Mouse (Mus musculus): ENCODE data around the gene Cdt1. TPM values are rescaled to one million over a fixed set of nuclear protein-coding genes. Genes with fewer than 3 reads are reported as not detected.
"Not testable (repeated sequence)": the region's sequence is repeated elsewhere in the genome, so short reads cannot be mapped to it uniquely, and the experiment has no call there.

Gene Cdt1
- polyA plus RNA-seq, 1 experiment from 2014 or later: 39.6 TPM

GRCm38 (mm10) chr8:122566766-122567165 is 1.0 kb upstream of the Cdt1 start:
- Histone ChIP-seq H3K9ac (peak overlapping the region; percentile 96), H3K4me1 (peaks cover 29% of the 10 kb centered on the region), H3K4me2 (peak overlapping the region; percentile 84), H3K27me3 (no peaks in the 10 kb centered on the region), H3K27ac (peak overlapping the region; percentile 95), H3K9me3 (no peaks in the 10 kb centered on the region), H3K4me3 (peak overlapping the region; percentile 87), H3K36me3 (peaks cover 26% of the 10 kb centered on the region)
- no peak for ATAC-seq (ENCODE audit: insufficient number of reproducible peaks, insufficient read depth, low FRiP score, low TSS enrichment, low read depth)
- 28% methylated on average over 6 of the region's 6 CpGs for WGBS

DNA sequence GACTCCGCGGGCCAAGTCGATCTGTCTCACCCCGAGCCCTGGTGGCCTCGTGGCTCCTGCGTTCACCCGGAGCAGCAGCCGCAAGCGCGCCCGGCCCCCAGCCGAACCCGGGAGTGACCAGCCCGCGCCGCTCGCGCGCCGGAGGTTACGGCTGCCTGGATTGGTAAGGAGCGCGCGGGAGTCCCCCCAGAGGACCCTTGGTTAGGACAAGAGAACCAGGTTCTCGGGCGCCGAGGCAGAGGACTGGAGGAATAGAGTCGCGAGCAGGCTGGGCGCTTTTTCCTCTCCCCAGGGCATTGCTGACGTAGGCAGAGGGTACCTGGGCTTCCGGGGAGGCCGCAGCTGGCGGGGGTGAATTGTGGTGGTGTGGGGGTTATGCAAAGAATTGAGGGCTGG is 292 bp downstream of the Cdt1 start:
- WGBS: under 1% methylated on average over 34 of the region's 34 CpGs
- peak overlapping the region; percentile 84 for H3K4me2 ChIP-seq
- H3K27me3 ChIP-seq: no peaks in the 10 kb centered on the region
- peak overlapping the region; percentile 96 for H3K9ac ChIP-seq
- H3K4me1 ChIP-seq: peaks cover 29% of the 10 kb centered on the region
- peak overlapping the region; percentile 87 for H3K4me3 ChIP-seq
- H3K9me3 ChIP-seq: no peaks in the 10 kb centered on the region
- peaks cover 39% of the 10 kb centered on the region for H3K36me3 ChIP-seq
- peak; percentile 1; the same call in 1 of the 2 replicates for ATAC-seq (ENCODE audit: insufficient number of reproducible peaks, insufficient read depth, low FRiP score, low TSS enrichment, low read depth)
- peak overlapping the region; percentile 95 for H3K27ac ChIP-seq

DNA sequence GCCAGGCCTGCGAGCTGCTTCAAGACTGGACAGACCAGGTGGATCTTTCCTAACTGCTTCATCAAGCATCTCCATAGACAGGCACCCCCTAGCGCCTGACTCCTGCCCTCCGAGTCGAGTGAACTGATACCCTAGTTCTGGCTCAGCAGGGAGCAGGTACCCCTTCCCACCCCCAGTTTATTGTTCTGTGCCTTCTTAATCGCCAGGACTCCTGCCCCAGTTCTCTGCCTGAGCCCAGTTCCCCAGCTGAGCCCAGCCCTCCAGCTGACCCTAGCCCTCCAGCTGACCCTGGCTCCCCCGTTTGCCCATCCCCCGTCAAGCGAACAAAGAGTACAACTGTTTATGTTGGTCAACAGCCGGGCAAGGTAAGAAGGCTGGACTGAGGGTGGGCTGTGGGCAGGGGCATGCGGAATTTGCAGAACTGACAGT is 1.1 kb downstream of the Cdt1 start:
- H3K4me2 ChIP-seq: peak overlapping the region; percentile 84
- WGBS: 8% methylated on average over 10 of the region's 10 CpGs
- no peaks in the 10 kb centered on the region for H3K9me3 ChIP-seq
- no peak for ATAC-seq (ENCODE audit: insufficient number of reproducible peaks, insufficient read depth, low FRiP score, low TSS enrichment, low read depth)
- H3K4me3 ChIP-seq: peak overlapping the region; percentile 87
- H3K27ac ChIP-seq: peak overlapping the region; percentile 7; the same call in 1 of the 2 replicates
- peaks cover 47% of the 10 kb centered on the region for H3K36me3 ChIP-seq
- H3K4me1 ChIP-seq: peaks cover 29% of the 10 kb centered on the region
- peak overlapping the region; percentile 96 for H3K9ac ChIP-seq
- H3K27me3 ChIP-seq: no peaks in the 10 kb centered on the region

- Histone ChIP-seq H3K9me3 (no peaks in the 10 kb centered on the region), H3K9ac (peak overlapping the region; percentile 96), H3K27me3 (no peaks in the 10 kb centered on the region), H3K4me2 (peak overlapping the region; percentile 84), H3K36me3 (peaks cover 52% of the 10 kb centered on the region), H3K4me1 (peaks cover 30% of the 10 kb centered on the region), H3K27ac (peak overlapping the region; percentile 7; the same call in 1 of the 2 replicates), H3K4me3 (peak overlapping the region; percentile 87)
- WGBS: 59% methylated on average over 9 of the region's 9 CpGs
- no peak for ATAC-seq (ENCODE audit: insufficient number of reproducible peaks, insufficient read depth, low FRiP score, low TSS enrichment, low read depth)
Measured at GRCm38 (mm10) chr8:122569329-122569728, 1.5 kb downstream of the Cdt1 start.

DNA sequence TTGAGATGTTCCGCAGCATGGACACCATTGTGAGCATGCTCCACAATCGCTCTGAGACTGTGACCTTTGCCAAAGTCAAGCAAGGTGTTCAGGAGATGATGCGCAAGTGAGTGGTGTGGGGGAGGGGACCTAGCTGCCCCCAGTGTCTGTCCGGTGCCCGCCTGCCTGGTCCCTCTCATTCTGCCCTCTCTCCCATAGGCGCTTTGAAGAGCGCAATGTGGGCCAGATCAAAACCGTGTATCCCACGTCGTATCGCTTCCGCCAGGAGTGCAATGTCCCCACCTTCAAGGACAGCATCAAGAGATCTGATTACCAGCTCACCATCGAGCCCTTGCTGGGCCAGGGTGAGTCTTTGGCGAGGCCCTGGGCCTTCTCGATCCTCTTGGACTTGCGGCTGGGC is 2.2 kb downstream of the Cdt1 start:
- Histone ChIP-seq H3K27me3 (no peaks in the 10 kb centered on the region), H3K36me3 (peaks cover 58% of the 10 kb centered on the region), H3K4me2 (peak overlapping the region; percentile 84), H3K9ac (no peak overlapping the region), H3K4me3 (peak overlapping the region; percentile 87; the same call in 1 of the 2 replicates), H3K9me3 (no peaks in the 10 kb centered on the region), H3K4me1 (peaks cover 37% of the 10 kb centered on the region), H3K27ac (no peak overlapping the region)
- ATAC-seq (ENCODE audit: insufficient number of reproducible peaks, insufficient read depth, low FRiP score, low TSS enrichment, low read depth): no peak
- 95% methylated on average over 16 of the region's 16 CpGs for WGBS

- H3K4me3 ChIP-seq: no peak overlapping the region
- H3K9me3 ChIP-seq: no peaks in the 10 kb centered on the region
- WGBS: 93% methylated on average over 11 of the region's 11 CpGs
- no peak overlapping the region for H3K4me2 ChIP-seq
- no peak overlapping the region for H3K27ac ChIP-seq
- no peak for ATAC-seq (ENCODE audit: insufficient number of reproducible peaks, insufficient read depth, low FRiP score, low TSS enrichment, low read depth)
- no peaks in the 10 kb centered on the region for H3K27me3 ChIP-seq
- 0 out of 2 replicates have a peak overlapping the region, but pooled peaks have one; percentile 6 for H3K9ac ChIP-seq
- peaks cover 48% of the 10 kb centered on the region for H3K4me1 ChIP-seq
- H3K36me3 ChIP-seq: peaks cover 62% of the 10 kb centered on the region
Measured at GRCm38 (mm10) chr8:122571153-122571552, 3.3 kb downstream of the Cdt1 start.

DNA sequence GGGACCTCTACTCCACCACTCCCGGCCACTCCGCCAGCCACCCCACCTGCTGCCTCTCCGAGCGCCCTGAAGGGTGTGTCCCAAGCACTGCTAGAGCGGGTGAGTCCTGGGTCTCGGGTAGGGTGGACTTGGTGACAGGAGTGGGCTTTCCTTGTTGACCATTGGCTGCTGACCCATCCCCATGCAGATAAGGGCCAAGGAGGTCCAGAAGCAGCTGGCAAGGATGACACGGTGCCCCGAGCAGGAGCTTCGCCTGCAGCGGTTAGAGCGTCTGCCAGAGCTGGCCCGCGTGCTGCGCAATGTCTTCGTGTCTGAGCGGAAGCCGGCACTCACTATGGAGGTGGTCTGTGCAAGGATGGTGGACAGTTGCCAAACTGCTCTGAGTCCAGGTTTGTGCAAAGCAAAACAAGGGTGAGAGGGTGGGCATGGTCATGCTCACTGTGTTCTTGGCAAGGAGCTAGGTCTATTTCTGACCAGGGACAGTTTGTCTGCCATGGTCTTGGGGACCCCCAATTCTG is 4.0 kb downstream of the Cdt1 start:
- Histone ChIP-seq H3K4me3 (no peak overlapping the region), H3K4me2 (no peak overlapping the region), H3K27ac (no peak overlapping the region), H3K27me3 (no peaks in the 10 kb centered on the region), H3K9me3 (no peaks in the 10 kb centered on the region), H3K9ac (peak overlapping the region; percentile 6; the same call in 1 of the 2 replicates), H3K36me3 (peaks cover 62% of the 10 kb centered on the region), H3K4me1 (peaks cover 45% of the 10 kb centered on the region)
- ATAC-seq (ENCODE audit: insufficient number of reproducible peaks, insufficient read depth, low FRiP score, low TSS enrichment, low read depth): no peak
- 94% methylated on average over 17 of the region's 17 CpGs for WGBS

GRCm38 (mm10) chr8:122572751-122573150 is 4.9 kb downstream of the Cdt1 start:
- Histone ChIP-seq H3K4me1 (peaks cover 45% of the 10 kb centered on the region), H3K36me3 (peaks cover 62% of the 10 kb centered on the region), H3K27ac (0 out of 2 replicates have a peak overlapping the region, but pooled peaks have one; percentile 48), H3K9me3 (no peaks in the 10 kb centered on the region), H3K4me2 (no peak overlapping the region), H3K4me3 (no peak overlapping the region), H3K27me3 (no peaks in the 10 kb centered on the region), H3K9ac (no peak overlapping the region)
- ATAC-seq (ENCODE audit: insufficient number of reproducible peaks, insufficient read depth, low FRiP score, low TSS enrichment, low read depth): no peak
- WGBS: 86% methylated on average over 3 of the region's 3 CpGs

- H3K4me2 ChIP-seq; H3K4me3 ChIP-seq; H3K27me3 ChIP-seq; ATAC-seq (ENCODE audit: insufficient number of reproducible peaks, insufficient read depth, low FRiP score, low TSS enrichment, low read depth); H3K27ac ChIP-seq; H3K9me3 ChIP-seq; H3K9ac ChIP-seq: not testable (repeated sequence)
- H3K36me3 ChIP-seq: peaks cover 62% of the 10 kb centered on the region
- 57% methylated on average over 4 of the region's 4 CpGs for WGBS
- peaks cover 45% of the 10 kb centered on the region for H3K4me1 ChIP-seq
Measured at GRCm38 (mm10) chr8:122573176-122573575, 5.4 kb downstream of the Cdt1 start.

DNA sequence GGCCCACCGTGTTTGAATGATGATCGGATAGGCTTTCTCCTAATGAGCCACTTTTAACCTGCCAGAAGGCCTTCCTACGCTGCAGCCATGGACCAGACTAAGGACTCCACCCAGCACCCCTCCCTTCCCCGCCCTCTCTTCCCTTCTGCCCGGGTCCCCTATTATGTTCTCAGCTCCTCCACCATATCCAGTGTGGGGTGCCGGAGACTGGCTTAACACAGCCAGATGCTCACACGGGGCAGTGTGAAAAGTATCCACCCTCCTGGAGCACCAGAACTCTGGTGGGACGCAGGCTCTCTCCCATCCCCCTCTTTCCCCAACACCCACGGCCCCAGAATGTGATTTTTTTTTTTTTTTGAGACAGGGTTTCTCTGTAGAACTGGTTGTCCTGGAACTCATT is 5.8 kb downstream of the Cdt1 start:
- 66% methylated on average over 9 of the region's 9 CpGs for WGBS
- no peak overlapping the region for H3K27ac ChIP-seq

GRCm38 (mm10) chr8:122574264-122574663 is 6.4 kb downstream of the Cdt1 start:
- H3K27ac ChIP-seq: no peak overlapping the region; the same call in 1 of the 2 replicates
- H3K36me3 ChIP-seq: peaks cover 61% of the 10 kb centered on the region

More for the DNA sequence above, 5.8 kb downstream of the Cdt1 start:
- no peak for ATAC-seq (ENCODE audit: insufficient number of reproducible peaks, insufficient read depth, low FRiP score, low TSS enrichment, low read depth)
- peaks cover 62% of the 10 kb centered on the region for H3K36me3 ChIP-seq
- no peak overlapping the region for H3K4me2 ChIP-seq
- H3K27me3 ChIP-seq: no peaks in the 10 kb centered on the region
- H3K9me3 ChIP-seq: no peaks in the 10 kb centered on the region
- H3K4me1 ChIP-seq: peaks cover 47% of the 10 kb centered on the region
- H3K9ac ChIP-seq: no peak overlapping the region
- no peak overlapping the region for H3K4me3 ChIP-seq

GRCm38 (mm10) chr8:122574667-122575251 is 6.9 kb downstream of the Cdt1 start:
- Histone ChIP-seq H3K27ac (no peak overlapping the region; the same call in 1 of the 2 replicates), H3K36me3 (peaks cover 56% of the 10 kb centered on the region)
- 61% methylated on average over 10 of the region's 10 CpGs for WGBS

More at GRCm38 (mm10) chr8:122574264-122574663, 6.4 kb downstream of the Cdt1 start:
- Histone ChIP-seq H3K9me3 (no peaks in the 10 kb centered on the region), H3K27me3 (no peaks in the 10 kb centered on the region), H3K4me1 (peaks cover 48% of the 10 kb centered on the region), H3K4me3 (no peak overlapping the region), H3K4me2 (no peak overlapping the region), H3K9ac (no peak overlapping the region)
- ATAC-seq (ENCODE audit: insufficient number of reproducible peaks, insufficient read depth, low FRiP score, low TSS enrichment, low read depth): no peak
- 57% methylated on average over 3 of the region's 3 CpGs for WGBS

More at GRCm38 (mm10) chr8:122574667-122575251, 6.9 kb downstream of the Cdt1 start:
- Histone ChIP-seq H3K27me3 (no peaks in the 10 kb centered on the region), H3K4me2 (peak overlapping the region; percentile 88), H3K9me3 (no peaks in the 10 kb centered on the region), H3K9ac (0 out of 2 replicates have a peak overlapping the region, but pooled peaks have one; percentile 93), H3K4me3 (0 out of 2 replicates have a peak overlapping the region, but pooled peaks have one; percentile 7), H3K4me1 (peaks cover 48% of the 10 kb centered on the region)
- ATAC-seq (ENCODE audit: insufficient number of reproducible peaks, insufficient read depth, low FRiP score, low TSS enrichment, low read depth): no peak

Measured in embryonic facial prominence, embryonic 13.5 days (tissue).